Mouse (Mus musculus): Measurements from ENCODE around the gene Sorl1. TPM values are rescaled to one million over a fixed set of nuclear protein-coding genes. Genes with fewer than 3 reads are reported as not detected.

Gene Sorl1
- polyA plus RNA-seq, 1 experiment = under 0.01 TPM

DNA sequence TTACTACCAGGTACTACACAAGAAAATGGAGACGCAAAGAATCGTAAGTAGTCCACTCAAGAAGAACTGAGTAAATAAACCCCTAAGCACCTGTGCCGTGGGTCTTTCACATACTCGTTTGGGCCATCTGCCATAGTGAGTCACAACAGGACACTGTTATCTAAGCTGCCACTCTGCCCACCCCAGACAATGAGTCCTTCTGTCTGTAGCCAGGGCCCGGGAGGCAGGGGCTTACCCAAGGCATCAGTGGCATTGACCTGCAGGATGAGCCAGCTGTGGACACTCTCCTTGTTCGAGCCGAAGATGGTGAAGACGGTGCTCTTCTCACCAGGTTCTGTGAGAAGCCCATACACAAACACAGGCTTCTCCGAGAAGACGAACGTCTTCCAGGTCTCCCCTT lies 77.8 kb downstream of the Sorl1 start:
- Histone ChIP-seq H3K27me3 (ENCODE audit: control insufficient read depth, insufficient read depth, insufficient read length) (peaks cover 10% of the 10 kb centered on the region), H3K4me2 (ENCODE audit: low read depth) (no peak overlapping the region), H3K36me3 (ENCODE audit: control insufficient read depth, insufficient read depth) (no peaks in the 10 kb centered on the region), H3ac (ENCODE audit: control insufficient read depth, insufficient read length) (no peak overlapping the region), H3K4me3 (no peak overlapping the region), H3K79me2 (ENCODE audit: control insufficient read depth, insufficient read depth) (no peaks in the 10 kb centered on the region)
- no peak for TF ChIP-seq POLR2AphosphoS2 (IDR thresholded peaks at IDR 0.05; ENCODE audit: insufficient read length, low read depth)
- TF ChIP-seq POLR2A (IDR thresholded peaks at IDR 0.05; ENCODE audit: insufficient read length, low read depth) = no peak
- no peak for TF ChIP-seq MYOG (IDR thresholded peaks at IDR 0.05; ENCODE audit: control insufficient read depth in 1 of 3, insufficient read depth in 1 of 3, insufficient read length in 2 of 3, low read depth in 2 of 3)
- TF ChIP-seq USF1 (IDR thresholded peaks at IDR 0.05; ENCODE audit: low read depth) = no peak
- TF ChIP-seq REST (IDR thresholded peaks at IDR 0.05; ENCODE audit: insufficient read depth, insufficient read length) = no peak
- no peak for TF ChIP-seq E2F4 (IDR thresholded peaks at IDR 0.05; ENCODE audit: insufficient read depth)

DNA sequence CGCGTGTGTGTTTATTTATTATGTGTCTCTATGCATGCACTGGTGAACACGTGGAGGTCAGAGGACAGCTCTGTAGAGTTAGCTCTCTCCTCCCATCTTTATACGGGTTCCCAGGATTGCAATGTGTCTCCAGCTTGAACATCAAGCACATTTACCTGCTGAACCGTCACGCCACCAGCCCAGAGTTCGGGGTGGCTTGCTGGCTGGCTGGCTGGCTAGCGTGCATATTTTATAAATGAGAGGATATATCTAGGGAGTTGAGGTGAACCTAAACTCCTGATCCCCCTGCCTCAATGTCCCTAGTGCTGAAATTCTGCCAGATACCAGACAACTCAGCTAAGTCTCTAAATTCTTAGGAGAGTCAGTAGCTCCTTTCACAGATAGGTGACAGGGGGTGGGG lies 79.4 kb downstream of the Sorl1 start:
- H3K27me3 ChIP-seq (ENCODE audit: control insufficient read depth, insufficient read depth, insufficient read length) = peaks cover 12% of the 10 kb centered on the region
- no peak overlapping the region for H3K4me3 ChIP-seq
- no peaks in the 10 kb centered on the region for H3K79me2 ChIP-seq (ENCODE audit: control insufficient read depth, insufficient read depth)
- H3ac ChIP-seq (ENCODE audit: control insufficient read depth, insufficient read length) = no peak overlapping the region
- no peak overlapping the region for H3K4me2 ChIP-seq (ENCODE audit: low read depth)
- no peak for TF ChIP-seq MYOG (IDR thresholded peaks at IDR 0.05; ENCODE audit: control insufficient read depth in 1 of 3, insufficient read depth in 1 of 3, insufficient read length in 2 of 3, low read depth in 2 of 3)
- TF ChIP-seq TCF3 (IDR thresholded peaks at IDR 0.05; ENCODE audit: insufficient read length, low read depth) = no peak
- no peak for TF ChIP-seq POLR2A (IDR thresholded peaks at IDR 0.05; ENCODE audit: insufficient read length, low read depth)
- TF ChIP-seq MYOD1 (IDR thresholded peaks at IDR 0.05; ENCODE audit: control insufficient read depth in 1 of 3, insufficient read length in 2 of 3, low read depth in 2 of 3) = no peak
- no peak for TF ChIP-seq POLR2AphosphoS2 (IDR thresholded peaks at IDR 0.05; ENCODE audit: insufficient read length, low read depth)
- TF ChIP-seq E2F4 (IDR thresholded peaks at IDR 0.05; ENCODE audit: insufficient read depth) = no peak
- no peak for TF ChIP-seq CEBPB (IDR thresholded peaks at IDR 0.05; ENCODE audit: insufficient read depth, poor library complexity, severe bottlenecking)
- TF ChIP-seq REST (IDR thresholded peaks at IDR 0.05; ENCODE audit: insufficient read depth, insufficient read length) = no peak
- TF ChIP-seq TCF12 (IDR thresholded peaks at IDR 0.05; ENCODE audit: insufficient read depth, poor library complexity, severe bottlenecking) = no peak
- no peak for TF ChIP-seq MAX (IDR thresholded peaks at IDR 0.05; ENCODE audit: low read depth)
- TF ChIP-seq SRF (IDR thresholded peaks at IDR 0.05; ENCODE audit: control insufficient read depth, insufficient read length, low read depth) = no peak
- TF ChIP-seq USF1 (IDR thresholded peaks at IDR 0.05; ENCODE audit: low read depth) = no peak
- H3K36me3 ChIP-seq (ENCODE audit: control insufficient read depth, insufficient read depth) = no peaks in the 10 kb centered on the region

DNA sequence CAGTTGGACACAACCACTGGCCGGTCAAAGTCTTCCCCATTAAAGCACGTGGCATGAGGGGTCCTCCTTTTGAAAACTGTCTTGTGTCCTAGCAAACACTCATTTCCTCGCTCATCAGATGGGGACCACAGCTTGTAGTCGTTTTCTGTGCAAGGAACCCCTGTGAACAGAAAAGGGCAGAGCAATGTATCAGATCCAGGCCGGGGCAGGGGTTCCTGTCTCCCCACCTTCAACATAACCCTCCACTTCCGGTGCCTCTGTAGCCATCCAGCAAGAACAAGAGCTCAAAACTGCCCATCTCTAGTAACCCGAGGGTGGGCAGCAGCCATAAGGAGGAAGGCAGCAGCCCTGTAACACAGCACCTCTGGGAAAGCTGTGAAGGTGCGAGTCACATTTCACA lies 80.2 kb downstream of the Sorl1 start:
- H3K79me2 ChIP-seq (ENCODE audit: control insufficient read depth, insufficient read depth) = no peaks in the 10 kb centered on the region
- no peak overlapping the region for H3K4me3 ChIP-seq
- TF ChIP-seq TCF3 (IDR thresholded peaks at IDR 0.05; ENCODE audit: insufficient read length, low read depth) = no peak
- no peak overlapping the region for H3K4me2 ChIP-seq (ENCODE audit: low read depth)
- H3ac ChIP-seq (ENCODE audit: control insufficient read depth, insufficient read length) = no peak overlapping the region
- H3K36me3 ChIP-seq (ENCODE audit: control insufficient read depth, insufficient read depth) = no peaks in the 10 kb centered on the region
- peaks cover 12% of the 10 kb centered on the region for H3K27me3 ChIP-seq (ENCODE audit: control insufficient read depth, insufficient read depth, insufficient read length)

- Histone ChIP-seq H3K4me2 (ENCODE audit: low read depth) (no peak overlapping the region), H3K79me2 (ENCODE audit: control insufficient read depth, insufficient read depth) (no peaks in the 10 kb centered on the region), H3K4me3 (no peak overlapping the region), H3K36me3 (ENCODE audit: control insufficient read depth, insufficient read depth) (no peaks in the 10 kb centered on the region), H3K27me3 (ENCODE audit: control insufficient read depth, insufficient read depth, insufficient read length) (peaks cover 12% of the 10 kb centered on the region), H3ac (ENCODE audit: control insufficient read depth, insufficient read length) (no peak overlapping the region)
- no peak for TF ChIP-seq MYOD1 (IDR thresholded peaks at IDR 0.05; ENCODE audit: control insufficient read depth in 1 of 3, insufficient read length in 2 of 3, low read depth in 2 of 3)
Observed at GRCm38 (mm10) chr9:42039000-42039992, 84.8 kb downstream of the Sorl1 start.

- no peak overlapping the region for H3K4me2 ChIP-seq (ENCODE audit: low read depth)
- no peaks in the 10 kb centered on the region for H3K36me3 ChIP-seq (ENCODE audit: control insufficient read depth, insufficient read depth)
- peaks cover 6% of the 10 kb centered on the region for H3K27me3 ChIP-seq (ENCODE audit: control insufficient read depth, insufficient read depth, insufficient read length)
- H3K79me2 ChIP-seq (ENCODE audit: control insufficient read depth, insufficient read depth) = no peaks in the 10 kb centered on the region
- no peak overlapping the region for H3K4me3 ChIP-seq
- no peak overlapping the region for H3ac ChIP-seq (ENCODE audit: control insufficient read depth, insufficient read length)
- TF ChIP-seq SRF (IDR thresholded peaks at IDR 0.05; ENCODE audit: control insufficient read depth, insufficient read length, low read depth) (no peak), POLR2AphosphoS2 (IDR thresholded peaks at IDR 0.05; ENCODE audit: insufficient read length, low read depth) (no peak), POLR2A (IDR thresholded peaks at IDR 0.05; ENCODE audit: insufficient read length, low read depth) (no peak), MAX (IDR thresholded peaks at IDR 0.05; ENCODE audit: low read depth) (no peak), REST (IDR thresholded peaks at IDR 0.05; ENCODE audit: insufficient read depth, insufficient read length) (no peak), USF1 (IDR thresholded peaks at IDR 0.05; ENCODE audit: low read depth) (no peak), TCF3 (IDR thresholded peaks at IDR 0.05; ENCODE audit: insufficient read length, low read depth) (no peak), CEBPB (IDR thresholded peaks at IDR 0.05; ENCODE audit: insufficient read depth, poor library complexity, severe bottlenecking) (no peak), TCF12 (IDR thresholded peaks at IDR 0.05; ENCODE audit: insufficient read depth, poor library complexity, severe bottlenecking) (no peak), MYOD1 (IDR thresholded peaks at IDR 0.05; ENCODE audit: control insufficient read depth in 1 of 3, insufficient read length in 2 of 3, low read depth in 2 of 3) (no peak)
Observed at GRCm38 (mm10) chr9:42036885-42037284, 87.2 kb downstream of the Sorl1 start.

Measured in myocyte (in vitro differentiated cells).